Mouse (Mus musculus): ENCODE measurements around the gene Rab30. TPM values are rescaled to one million over a fixed set of nuclear protein-coding genes. Genes with fewer than 3 reads are reported as not detected.
A peak's percentile ranks its signal among the peaks of the same experiment; 100 is the strongest.
"Not testable (repeated sequence)": the region's sequence is repeated elsewhere in the genome, so short reads cannot be mapped to it uniquely, and the experiment has no call there.

Gene Rab30
- total RNA-seq (2021) = 10 to 100 TPM; 32.6 to 36.0 TPM
- long read RNA-seq, experiment 1, full-length matches to known transcripts = 5 of 14 reads
- long read RNA-seq, experiment 1, partial matches to known transcripts = 0 of 14 reads
- long read RNA-seq, experiment 1, other reads (novel, unspliced or antisense) = 9 of 14 reads
- long read RNA-seq, experiment 2, full-length matches to known transcripts = 7 of 14 reads
- long read RNA-seq, experiment 2, partial matches to known transcripts = 0 of 14 reads
- long read RNA-seq, experiment 2, other reads (novel, unspliced or antisense) = 7 of 14 reads

DNA sequence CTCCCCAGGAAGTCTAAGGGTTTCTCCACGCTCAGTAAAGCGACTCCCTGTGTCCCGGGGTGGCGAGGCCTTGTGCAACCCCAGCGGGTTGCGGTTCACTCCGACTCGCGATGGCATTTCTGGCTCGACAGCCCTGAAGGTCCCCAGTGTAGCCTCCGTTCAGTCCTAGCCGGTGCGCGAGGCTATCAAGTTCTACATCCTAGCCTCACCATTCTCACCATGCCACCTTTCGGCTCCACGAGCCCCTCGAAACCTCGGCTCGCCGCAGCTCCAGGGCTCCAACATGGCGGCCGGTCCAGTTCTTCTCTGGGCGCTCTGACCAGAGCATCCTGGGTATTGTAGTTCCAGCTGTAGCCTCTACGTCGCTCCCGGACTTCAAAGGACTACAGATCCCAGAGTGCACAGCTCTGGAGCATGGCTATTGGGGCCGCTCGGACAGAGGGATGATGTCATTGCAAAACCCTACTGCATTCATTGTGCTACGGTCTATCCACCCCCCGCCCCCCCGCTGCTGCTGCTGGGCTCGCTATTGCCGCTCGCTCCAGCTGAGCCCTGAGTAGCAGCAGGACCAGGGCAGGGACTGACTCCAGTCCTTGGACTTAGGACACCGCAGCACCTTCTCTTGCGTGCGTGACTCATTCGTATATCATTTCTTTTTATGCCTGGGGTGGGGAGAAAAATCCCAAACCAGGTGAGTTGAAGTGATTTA lies at the start of gene Rab30:
Gene Rab30, plus strand, starts transcription at position 452 of the 709 bp plus-strand sequence.
- intact Hi-C loops (cut with DNase I) = loop anchor here (5.0 to 10.0 kb wide), 4 partner anchors 36 to 126 kb away; partner anchors contain the start of gene Pcf11
- DNase-seq (ENCODE audit: low spot score in 2 of 2) = peak; percentile 96 to 99

DNA sequence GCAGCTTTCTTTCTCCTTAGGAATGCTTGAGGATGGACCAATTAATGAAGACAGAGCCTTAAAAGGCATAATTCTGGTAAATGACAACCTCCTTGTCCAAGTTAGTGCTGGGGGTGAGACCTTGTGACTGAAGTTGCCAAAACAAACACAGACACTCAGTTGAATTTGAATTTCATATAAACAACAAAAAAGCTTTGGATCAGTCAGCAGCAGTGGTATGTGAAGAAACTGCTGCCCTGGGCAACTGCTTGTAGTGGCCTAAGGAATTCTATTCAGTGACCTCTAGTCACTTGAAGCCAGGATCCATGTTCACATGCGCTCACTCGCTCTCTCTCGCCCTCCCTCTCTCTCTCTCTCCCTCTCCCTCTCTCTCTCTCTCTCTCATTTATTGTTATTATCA lies 45.0 kb upstream of the Rab30 start:
- intact Hi-C loops (cut with DNase I) = no loop called here
- DNase-seq (ENCODE audit: low spot score in 2 of 2) = no peak

DNA sequence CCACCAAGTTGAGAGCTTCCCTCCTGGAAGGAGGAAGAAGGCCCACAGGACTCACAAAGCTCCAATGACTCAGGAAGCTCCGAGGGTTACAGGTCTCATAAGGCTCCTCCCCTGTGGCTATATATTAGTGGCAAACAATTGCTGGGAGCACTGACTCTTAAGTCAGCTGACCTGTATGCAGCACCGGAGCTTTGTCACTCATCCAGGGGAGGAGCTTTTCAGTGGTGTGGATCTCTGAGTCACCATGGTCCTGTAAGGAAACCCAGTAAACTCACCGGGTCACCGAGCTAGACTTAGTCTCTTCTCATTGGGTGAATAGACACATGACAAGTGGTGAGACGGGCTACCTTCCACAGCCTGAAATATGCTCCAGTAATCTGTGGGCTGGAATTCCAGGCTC lies 42.6 kb upstream of the Rab30 start:
- no peak for DNase-seq (ENCODE audit: low spot score in 2 of 2)
- intact Hi-C loops (cut with DNase I) = no loop called here

DNA sequence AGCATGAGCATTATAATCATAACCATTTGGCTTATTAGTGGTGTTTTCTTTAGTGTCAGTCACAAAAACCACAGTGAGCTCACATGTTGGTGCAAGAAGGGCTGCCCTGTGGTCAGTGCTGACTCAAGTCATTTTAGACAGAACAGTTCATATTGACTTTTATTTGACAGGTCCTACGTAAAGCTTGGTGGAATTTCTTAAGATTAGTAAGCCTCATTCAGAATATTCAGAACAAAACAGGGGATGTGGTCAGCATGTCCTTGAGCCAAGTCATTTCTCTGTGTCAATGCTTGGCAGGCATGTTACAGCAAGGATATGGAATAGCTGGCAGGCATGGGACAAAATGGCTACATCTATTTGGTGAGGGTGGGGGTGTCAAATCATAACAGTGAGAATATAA lies 37.7 kb upstream of the Rab30 start:
- intact Hi-C loops (cut with DNase I) = no loop called here
- DNase-seq (ENCODE audit: low spot score in 2 of 2) = no peak

DNA sequence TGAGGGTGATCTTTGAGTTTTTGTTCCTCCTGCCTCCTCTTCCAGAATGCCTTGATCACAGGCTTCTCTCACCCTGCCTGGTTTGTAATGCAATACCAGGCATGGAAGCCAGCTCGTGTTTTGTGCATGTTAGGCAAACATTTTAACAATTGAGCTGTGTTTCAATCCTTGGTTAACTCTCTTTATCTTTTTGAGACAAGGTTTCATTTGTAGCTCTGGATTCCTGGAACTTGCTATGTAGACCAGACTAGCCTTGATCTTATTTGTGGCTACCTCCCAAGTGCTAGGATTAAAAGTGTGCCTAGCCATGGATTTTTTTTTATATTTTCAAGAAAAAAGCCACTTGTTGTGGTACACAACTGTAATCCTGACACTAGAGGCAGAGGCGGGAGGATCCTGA lies 35.9 kb upstream of the Rab30 start:
- intact Hi-C loops (cut with DNase I) = no loop called here
- no peak for DNase-seq (ENCODE audit: low spot score in 2 of 2)

DNA sequence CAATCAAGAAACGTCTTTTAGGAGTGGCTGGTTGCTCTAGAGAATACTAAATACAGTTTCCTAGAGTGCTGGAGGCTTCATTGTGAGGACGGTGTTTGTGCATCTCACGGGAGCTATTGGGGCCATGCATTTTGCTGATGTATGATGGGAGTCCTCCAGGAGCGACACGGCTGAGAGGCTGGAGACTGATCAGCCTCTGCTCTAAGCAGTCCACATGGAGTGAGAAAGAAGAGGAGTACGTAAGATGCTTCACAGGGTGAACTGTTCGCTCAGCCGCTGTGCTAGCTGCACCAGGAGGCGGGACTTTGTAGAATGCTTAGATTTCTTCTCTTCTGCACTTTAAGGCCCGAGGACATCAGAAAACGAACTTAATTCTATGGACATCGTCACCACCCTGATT lies 34.7 kb upstream of the Rab30 start:
- intact Hi-C loops (cut with DNase I) = no loop called here
- no peak for DNase-seq (ENCODE audit: low spot score in 2 of 2)

DNA sequence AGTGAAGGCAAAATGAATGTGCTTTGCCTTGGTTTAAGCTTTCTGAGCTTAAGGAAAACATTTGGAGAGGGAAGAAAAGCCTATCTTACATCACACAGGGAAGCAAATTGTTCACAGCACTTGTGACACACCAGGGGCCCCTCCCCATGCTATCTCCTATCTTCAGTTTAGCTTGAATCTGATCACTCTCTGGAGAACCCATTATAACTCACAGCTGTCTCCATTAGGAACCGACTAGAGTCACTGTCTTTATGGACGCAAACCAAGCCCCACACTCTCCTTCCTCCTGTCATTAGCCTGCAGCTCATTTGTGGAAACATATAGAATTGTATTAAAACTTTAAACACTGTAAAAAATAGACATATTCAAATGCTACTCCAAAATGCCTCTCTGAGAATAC lies 31.8 kb upstream of the Rab30 start:
- DNase-seq (ENCODE audit: low spot score in 2 of 2) = no peak
- intact Hi-C loops (cut with DNase I) = no loop called here

DNA sequence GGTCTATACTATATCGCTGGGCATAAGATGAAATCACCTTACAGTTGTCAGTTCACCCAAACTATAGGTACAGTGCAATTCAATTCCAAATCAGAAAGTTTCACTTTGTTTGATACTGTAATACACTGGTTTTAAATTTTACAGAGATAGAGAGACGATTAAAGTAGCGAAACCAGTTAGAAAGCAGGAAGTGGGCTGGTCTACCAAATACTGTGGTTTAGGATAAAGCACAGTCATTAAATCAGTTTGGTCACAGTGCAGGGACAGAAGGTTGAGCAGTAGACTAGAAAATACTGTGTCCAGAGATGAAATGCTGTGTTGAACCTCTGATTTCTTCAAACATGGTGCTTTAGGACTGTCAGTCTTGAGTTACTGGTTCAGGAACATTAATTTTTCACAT lies 29.8 kb upstream of the Rab30 start:
- DNase-seq (ENCODE audit: low spot score in 2 of 2) = no peak
- intact Hi-C loops (cut with DNase I) = loop anchor here (5.0 kb wide), 1 partner anchor 39 kb away; no protein-coding TSS in a partner anchor

DNA sequence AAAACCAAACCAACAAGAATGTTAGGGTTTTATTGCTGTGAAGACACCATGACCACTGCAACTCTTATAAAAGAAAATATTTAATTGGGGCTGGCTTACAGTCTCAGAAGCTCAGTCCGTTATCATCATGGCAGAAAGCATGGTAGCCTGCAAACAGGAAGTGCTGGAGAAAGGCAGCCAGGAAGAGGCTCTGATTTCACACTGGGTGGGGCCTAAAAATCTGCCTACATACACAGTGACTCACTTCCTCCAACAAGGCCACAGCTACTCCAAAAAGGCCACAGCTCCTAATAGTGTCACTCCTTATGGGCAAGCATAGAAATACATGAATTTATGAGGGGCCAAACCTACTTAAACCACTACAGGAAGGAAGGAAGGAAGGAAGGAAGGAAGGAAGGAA lies 26.3 kb upstream of the Rab30 start:
- intact Hi-C loops (cut with DNase I) = no loop called here
- no peak for DNase-seq (ENCODE audit: low spot score in 2 of 2)

DNA sequence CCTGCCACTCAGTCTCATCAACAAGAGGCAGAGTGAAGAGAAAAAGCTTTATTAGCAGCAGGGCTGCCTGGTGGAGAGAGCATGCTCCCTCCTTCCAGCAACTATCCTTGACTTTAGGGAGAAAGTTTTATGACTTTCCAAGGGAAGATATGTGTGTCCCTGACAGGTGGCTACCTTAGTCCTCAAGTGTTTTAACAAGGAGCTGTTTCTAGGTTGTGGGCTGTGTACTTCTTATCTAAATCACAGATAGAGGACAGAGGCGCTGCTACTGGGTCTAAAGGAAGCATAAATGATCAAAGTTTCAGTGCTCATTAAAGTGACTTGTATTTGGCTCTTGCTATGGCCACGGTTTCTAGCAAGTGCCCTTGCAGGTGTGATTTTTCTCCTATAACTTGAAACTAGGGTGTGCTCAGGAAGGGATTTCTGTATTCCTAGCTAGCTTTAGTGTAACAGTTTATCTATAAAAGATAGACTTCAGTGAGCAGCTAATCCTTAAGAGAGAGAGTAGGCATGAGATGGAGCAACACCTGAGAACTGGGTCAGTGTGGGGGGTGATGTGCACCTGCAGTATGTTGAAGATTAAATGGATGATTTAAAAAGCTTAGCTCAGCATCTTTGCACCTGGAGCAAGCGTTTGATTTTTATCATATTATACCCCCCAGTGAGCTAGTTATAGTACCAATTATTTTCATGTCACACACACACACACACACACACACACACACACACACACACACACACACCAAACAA lies 21.1 kb upstream of the Rab30 start:
- intact Hi-C loops (cut with DNase I) = no loop called here
- no peak for DNase-seq (ENCODE audit: low spot score in 2 of 2)

DNA sequence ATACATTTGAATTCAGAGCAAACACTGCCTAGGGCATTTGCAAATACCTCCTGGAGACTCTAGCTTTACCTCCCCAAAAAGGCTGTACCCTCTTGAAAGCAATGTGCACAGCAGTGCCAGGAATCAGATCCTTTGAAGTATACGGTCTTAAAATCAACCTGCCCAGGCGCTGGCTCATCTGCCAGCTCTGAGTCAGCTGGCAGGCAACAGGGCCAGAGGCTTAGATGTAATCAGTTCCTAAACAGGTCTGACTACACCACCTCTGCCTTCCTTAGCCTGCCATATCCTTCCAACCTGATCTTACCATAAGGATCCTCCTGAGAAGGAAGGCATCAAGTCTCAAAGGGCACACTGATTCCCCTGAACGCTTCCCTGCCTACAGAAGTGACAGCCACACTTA lies 17.7 kb upstream of the Rab30 start:
- intact Hi-C loops (cut with DNase I) = no loop called here
- DNase-seq (ENCODE audit: low spot score in 2 of 2) = no peak

DNA sequence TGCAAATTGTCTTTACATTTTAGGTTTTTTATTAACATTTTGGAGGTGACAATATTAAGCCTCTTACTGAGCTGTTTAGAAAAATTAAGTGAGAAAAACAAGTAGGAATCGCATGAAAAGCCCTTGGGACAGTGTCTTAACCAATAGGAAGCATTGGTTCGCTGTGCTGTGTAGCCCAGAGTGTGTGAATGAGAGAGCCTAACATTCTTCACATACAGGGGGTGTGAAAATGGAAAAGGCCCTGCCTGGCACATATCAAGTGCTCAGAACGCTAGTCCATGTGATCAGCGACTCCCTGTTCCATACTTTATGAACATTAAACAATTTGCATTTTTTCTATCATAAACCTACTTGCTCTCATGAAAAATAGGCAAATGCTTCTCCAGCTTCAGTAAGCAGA lies 17.1 kb upstream of the Rab30 start:
- intact Hi-C loops (cut with DNase I) = no loop called here
- no peak for DNase-seq (ENCODE audit: low spot score in 2 of 2)

DNA sequence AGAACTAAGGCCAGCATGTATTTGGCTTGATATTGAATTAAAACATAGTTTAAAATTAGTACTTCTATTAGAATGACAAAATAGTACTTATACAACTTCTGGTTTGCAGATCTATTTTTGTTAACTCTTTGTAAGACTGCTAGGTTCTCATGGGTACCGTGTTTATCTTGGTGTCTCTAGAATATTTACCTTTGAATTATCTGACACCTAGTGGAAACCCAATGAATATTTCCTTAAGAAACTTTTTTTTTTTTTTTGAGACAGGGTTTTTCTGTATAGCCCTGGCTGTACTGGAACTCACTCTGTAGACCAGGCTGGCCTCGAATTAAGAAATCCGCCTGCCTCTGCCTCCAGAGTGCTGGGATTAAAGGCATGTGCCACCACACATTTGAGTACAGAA lies 11.8 kb upstream of the Rab30 start:
- not testable (repeated sequence) for DNase-seq (ENCODE audit: low spot score in 2 of 2)

DNA sequence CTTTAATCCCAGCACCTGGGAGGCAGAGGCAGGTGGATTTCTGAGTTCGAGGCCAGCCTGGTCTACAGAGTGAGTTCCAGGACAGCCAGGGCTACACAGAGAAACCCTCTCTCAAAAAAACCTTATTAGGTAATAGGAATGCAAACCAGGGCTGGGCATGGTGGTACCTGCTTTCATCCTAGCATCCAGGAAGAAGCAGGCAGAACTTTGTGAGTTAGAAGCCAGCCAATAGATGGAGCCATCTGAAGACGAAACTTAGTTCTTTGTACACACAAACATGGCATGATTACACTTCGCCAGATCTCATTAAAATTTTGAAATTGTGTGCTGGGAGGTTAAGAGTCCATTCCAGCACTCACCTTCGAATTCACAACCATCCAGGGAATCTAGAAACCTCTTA lies 10.9 kb upstream of the Rab30 start:
- intact Hi-C loops (cut with DNase I) = no loop called here
- no peak for DNase-seq (ENCODE audit: low spot score in 2 of 2)

More for the DNA sequence above, 11.8 kb upstream of the Rab30 start:
- intact Hi-C loops (cut with DNase I) = not testable (repeated sequence)

DNA sequence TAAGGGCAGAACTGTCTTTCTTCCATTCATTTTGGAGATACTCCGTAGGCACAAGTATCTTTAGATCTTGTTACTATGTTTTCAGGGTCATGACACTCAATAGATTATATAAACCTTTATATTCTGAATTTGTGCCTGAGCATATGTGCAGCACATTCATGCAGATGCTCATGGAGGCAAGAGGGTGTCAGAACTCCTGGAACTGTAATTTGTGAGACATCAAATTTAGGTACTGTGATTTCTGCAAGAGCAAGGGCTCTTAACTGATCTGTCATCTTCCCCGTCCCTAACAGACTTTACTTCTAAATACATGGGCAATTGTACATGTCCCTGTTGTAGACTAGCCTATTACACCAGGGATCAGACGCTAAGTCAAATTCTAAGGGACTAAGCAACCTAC lies 10.4 kb upstream of the Rab30 start:
- intact Hi-C loops (cut with DNase I) = no loop called here
- no peak for DNase-seq (ENCODE audit: low spot score in 2 of 2)

DNA sequence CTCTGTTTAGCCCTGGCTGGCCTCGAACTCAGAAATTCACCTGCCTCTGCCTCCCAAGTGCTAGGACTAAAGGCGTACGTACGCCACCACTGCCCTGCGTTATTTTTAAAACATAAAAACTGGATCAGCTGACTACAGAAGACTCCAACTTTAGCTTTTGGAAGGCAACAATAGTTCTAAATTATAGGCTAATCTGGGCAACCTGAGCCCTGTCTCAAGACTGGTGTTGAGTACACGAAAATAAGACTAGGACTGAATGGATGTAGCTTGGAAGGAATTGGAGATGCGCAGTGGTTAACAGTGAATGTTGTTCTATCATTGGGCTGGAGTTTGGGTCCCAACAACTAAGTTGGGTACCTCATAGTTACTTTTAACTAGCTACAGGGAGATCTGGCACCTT lies 9.3 kb upstream of the Rab30 start:
- no peak for DNase-seq (ENCODE audit: low spot score in 2 of 2)
- intact Hi-C loops (cut with DNase I) = no loop called here

DNA sequence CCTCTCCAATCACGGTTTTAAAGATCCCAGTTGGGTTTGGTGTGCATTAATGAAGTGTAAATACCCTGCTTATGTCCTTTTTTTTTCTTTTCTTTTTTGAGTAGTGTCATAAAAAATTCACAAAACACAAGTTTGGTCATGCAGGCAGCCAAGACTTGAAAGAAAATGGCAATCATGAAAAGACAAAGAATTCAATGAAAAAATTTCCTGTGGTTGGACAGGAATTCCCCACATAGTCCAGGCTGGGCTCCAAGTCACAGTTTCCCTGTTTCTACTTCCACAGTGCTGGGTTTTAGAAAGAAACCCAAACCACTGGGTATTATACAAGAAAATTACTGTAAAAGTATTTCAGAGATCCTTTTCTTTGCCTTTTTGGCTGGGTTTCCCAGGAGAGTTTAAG lies 3.8 kb upstream of the Rab30 start:
- no peak for DNase-seq (ENCODE audit: low spot score in 2 of 2)
- intact Hi-C loops (cut with DNase I) = no loop called here

DNA sequence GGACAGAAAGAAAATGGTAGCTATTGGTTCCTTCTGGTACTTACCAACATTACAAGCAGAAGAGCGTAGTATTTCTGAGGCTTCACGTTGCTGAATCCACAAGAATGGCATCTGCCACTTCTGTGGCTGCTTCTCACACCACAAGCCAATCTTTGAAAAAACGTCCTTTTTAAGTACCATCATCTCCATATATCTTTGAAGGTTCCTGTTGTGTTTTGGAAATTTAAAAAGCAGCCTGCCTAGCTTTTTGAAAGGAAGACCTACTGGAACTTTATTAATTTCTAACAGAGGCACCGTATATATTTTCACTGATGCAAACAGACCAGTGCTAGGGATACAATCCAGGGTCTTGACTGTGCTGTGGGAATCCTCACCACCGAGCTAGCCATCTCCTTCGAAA lies 1.4 kb upstream of the Rab30 start:
- intact Hi-C loops (cut with DNase I) = loop anchor here (5.0 to 10.0 kb wide), 4 partner anchors 37 to 127 kb away; partner anchors contain the start of gene Pcf11

DNA sequence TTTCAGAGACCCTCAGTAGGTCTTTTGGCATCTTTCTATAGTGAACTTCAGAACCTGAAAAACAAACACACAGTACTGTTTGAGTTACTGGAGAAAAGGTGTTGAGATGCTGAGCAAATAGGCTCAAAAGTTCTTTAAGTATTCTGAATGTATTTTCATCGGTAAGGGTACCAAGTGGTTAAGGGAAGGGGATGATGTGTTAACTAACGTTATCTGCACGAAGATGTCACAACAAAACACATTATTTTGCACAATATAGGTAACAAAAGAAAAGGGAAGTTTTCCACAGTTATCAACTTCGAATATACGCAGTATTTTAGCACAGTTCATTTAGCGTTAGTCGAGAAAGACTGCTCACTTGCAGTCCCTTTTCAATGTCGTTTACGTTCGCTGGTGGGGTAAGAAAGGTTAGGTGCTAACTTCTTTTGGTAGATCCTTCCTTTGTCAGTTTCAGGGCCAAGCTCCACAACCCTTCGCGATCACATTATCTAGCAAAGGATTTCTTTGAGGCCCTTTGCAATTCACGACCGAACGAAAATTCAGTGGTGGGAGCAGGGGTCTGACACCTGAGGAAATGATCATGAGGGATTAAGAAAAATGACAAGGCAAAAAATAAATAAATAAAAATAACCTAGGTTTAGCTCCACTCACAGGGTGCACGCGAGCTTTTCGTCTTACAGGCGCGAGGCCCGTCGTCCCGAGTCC lies 840 bp upstream of the Rab30 start:
- no peak for DNase-seq (ENCODE audit: low spot score in 2 of 2)
- intact Hi-C loops (cut with DNase I) = loop anchor here (5.0 to 10.0 kb wide), 4 partner anchors 37 to 127 kb away; partner anchors contain the start of gene Pcf11

More for the DNA sequence above, 1.4 kb upstream of the Rab30 start:
- no peak for DNase-seq (ENCODE audit: low spot score in 2 of 2)

DNA sequence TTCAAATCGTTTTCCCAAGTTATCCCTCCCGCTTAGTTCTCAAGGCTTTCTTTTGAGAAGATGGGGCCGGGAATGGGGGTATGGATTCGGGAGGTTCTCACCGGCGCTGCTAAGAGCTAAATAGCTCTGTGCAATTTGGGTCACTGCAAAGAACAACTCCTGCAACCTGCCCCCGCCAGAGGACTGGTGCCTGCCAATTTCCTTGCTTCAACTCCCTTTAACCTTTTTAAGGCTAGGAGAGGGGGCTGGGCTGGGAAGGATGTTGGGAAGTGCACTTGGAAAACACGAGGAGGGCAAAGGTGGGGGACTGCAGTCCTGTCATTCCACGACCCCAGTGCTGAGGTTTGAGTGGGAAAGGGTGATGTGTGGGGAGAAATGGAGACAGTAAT lies 452 bp downstream of the Rab30 start:
- DNase-seq (ENCODE audit: low spot score in 2 of 2) = peak in 1 of 2 experiments; percentile 37
- intact Hi-C loops (cut with DNase I) = loop anchor here (5.0 to 10.0 kb wide), 4 partner anchors 35 to 125 kb away; partner anchors contain the start of gene Pcf11
